Mouse (Mus musculus): Measurements from ENCODE around the gene Hpcal1. TPM values are rescaled to one million over a fixed set of nuclear protein-coding genes. Genes with fewer than 3 reads are reported as not detected.

The Hpcal1 gene
- polyA plus RNA-seq, 1 experiment from 2014 or later = 145 TPM

DNA sequence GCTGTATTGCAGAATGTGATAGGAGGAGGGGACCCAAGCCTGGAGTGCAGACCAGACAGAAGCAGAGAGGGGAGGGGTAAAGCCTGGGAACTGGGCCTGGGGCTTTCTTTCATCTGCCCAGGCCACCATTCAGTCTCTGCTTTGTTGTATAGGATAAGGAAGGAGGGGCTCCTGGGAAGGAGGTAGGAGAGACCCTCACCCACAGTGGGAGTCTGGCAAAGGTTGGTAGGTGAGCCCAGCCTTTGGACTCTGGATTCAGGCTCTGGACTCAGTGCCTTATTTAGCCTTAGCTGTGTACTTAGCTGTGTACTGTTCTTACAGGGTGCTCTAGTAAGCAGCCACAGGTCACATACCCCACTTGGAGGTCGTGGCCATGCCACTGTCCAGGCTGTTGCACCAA is 8.8 kb downstream of the Hpcal1 start:
- 70% methylated on average over 1 of the region's 1 CpGs for WGBS
- TF ChIP-seq CTCF (IDR thresholded peaks at IDR 0.05) (no peak), EP300 (IDR thresholded peaks at IDR 0.05) (no peak)
- ATAC-seq (no peak), DNase-seq (ENCODE audit: low spot score) (no peak)
- Histone ChIP-seq H3K27me3 (replicated peaks; ENCODE audit: insufficient read depth, low read length) (no peaks in the 10 kb centered on the region), H3K36me3 (ENCODE audit: insufficient read depth, low read length) (no peaks in the 10 kb centered on the region), H3K27ac (ENCODE audit: low read length) (no peak overlapping the region), H3K4me1 (ENCODE audit: insufficient read depth, low read depth, low read length) (peaks cover 32% of the 10 kb centered on the region; the same call in 1 of the 2 replicates), H3K4me3 (ENCODE audit: low read depth, low read length) (no peak overlapping the region), H3K4me2 (replicated peaks; ENCODE audit: low read depth, low read length) (no peak overlapping the region), H3K9me3 (ENCODE audit: low read length) (no peaks in the 10 kb centered on the region), H3K9ac (replicated peaks; ENCODE audit: low read depth) (no peak overlapping the region)

DNA sequence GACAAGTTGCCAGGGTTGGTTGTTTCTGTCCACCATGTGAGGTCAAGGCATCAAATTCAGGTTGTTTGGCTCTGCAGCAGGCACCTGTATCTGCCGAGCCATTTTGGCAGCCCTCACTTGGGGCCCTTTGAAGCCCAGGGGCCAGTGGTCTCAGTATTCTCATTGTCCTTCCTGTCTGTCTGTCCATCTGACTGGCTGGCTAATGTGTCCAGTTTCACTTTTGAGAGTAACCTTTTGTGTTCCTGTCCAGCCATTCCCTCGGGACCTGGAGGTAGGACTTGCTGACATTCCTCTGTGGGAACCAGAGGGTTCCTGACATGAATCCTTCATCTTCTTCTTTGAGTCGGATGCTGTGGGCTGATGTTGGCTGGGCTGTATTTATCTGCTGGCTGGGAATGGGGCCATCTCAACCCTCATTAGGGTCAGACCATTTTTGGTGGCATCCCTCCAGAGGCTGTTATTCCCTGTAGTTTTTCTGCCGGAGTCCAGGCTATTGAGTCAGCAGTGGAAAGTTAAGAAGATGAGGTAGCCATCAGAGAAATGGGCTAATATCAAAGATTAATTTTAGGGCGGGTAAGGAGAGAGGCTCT is 10.6 kb downstream of the Hpcal1 start:
- Histone ChIP-seq H3K9ac (replicated peaks; ENCODE audit: low read depth) (no peak overlapping the region), H3K9me3 (ENCODE audit: low read length) (no peaks in the 10 kb centered on the region), H3K4me2 (replicated peaks; ENCODE audit: low read depth, low read length) (no peak overlapping the region), H3K4me3 (ENCODE audit: low read depth, low read length) (no peak overlapping the region), H3K27me3 (replicated peaks; ENCODE audit: insufficient read depth, low read length) (no peaks in the 10 kb centered on the region), H3K36me3 (ENCODE audit: insufficient read depth, low read length) (no peaks in the 10 kb centered on the region), H3K27ac (ENCODE audit: low read length) (0 out of 2 replicates have a peak overlapping the region, but pooled peaks have one; percentile 47), H3K4me1 (ENCODE audit: insufficient read depth, low read depth, low read length) (peaks cover 28% of the 10 kb centered on the region; the same call in 1 of the 2 replicates)
- 48% methylated on average over 5 of the region's 5 CpGs for WGBS
- TF ChIP-seq CTCF (IDR thresholded peaks at IDR 0.05) (no peak), EP300 (IDR thresholded peaks at IDR 0.05) (no peak)
- ATAC-seq = no peak
- DNase-seq (ENCODE audit: low spot score) = no peak

- H3K9ac ChIP-seq (replicated peaks; ENCODE audit: low read depth) = 0 out of 2 replicates have a peak overlapping the region, but pooled peaks have one; percentile 6
- no peaks in the 10 kb centered on the region for H3K9me3 ChIP-seq (ENCODE audit: low read length)
- H3K27ac ChIP-seq (ENCODE audit: low read length) = peak overlapping the region; percentile 47; the same call in 1 of the 2 replicates
- DNase-seq (ENCODE audit: low spot score) (peak; percentile 48), ATAC-seq (no peak)
- H3K4me2 ChIP-seq (replicated peaks; ENCODE audit: low read depth, low read length) = 0 out of 2 replicates have a peak overlapping the region, but pooled peaks have one; percentile 11
- no peaks in the 10 kb centered on the region for H3K27me3 ChIP-seq (replicated peaks; ENCODE audit: insufficient read depth, low read length)
- H3K4me1 ChIP-seq (ENCODE audit: insufficient read depth, low read depth, low read length) = peaks cover 28% of the 10 kb centered on the region; the same call in 1 of the 2 replicates
- H3K4me3 ChIP-seq (ENCODE audit: low read depth, low read length) = no peak overlapping the region
- peak; percentile 30; the same call in 1 of the 2 replicates for TF ChIP-seq EP300 (IDR thresholded peaks at IDR 0.05)
- TF ChIP-seq CTCF (IDR thresholded peaks at IDR 0.05) = no peak
- 29% methylated on average over 2 of the region's 2 CpGs for WGBS
- no peaks in the 10 kb centered on the region for H3K36me3 ChIP-seq (ENCODE audit: insufficient read depth, low read length)
Measured at GRCm38 (mm10) chr12:17701795-17702194, 11.1 kb downstream of the Hpcal1 start.

DNA sequence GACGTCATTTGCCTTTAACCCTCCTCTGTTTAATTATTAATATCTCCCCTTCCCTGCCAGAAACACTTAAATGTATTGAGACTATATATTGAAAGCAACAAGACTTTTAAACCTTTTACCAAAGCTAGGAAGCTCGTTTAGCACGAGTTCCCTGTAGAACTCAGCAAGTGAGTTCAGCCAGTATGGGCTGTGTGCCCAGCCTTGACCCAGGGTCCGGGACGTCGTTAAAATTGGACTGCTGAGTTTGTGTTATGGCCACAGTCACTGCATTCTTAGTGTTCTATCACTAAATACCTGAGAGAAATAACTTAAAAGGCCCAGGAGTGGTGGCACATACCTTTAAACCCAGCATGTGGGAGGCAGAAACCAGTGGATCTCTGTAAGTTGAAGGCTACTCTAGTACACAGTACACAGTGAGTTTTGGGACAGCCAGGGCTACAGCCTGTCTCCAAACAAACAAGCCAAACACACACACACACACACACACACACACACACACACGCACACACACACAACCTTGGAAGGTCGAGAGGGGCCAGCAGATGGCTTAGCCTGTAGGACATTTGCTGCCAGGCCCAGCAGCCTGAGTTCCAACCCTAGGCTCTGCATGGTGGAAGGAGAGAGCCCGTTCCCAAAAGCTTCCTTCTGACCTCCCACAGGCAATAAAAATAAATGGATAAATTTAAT is 11.7 kb downstream of the Hpcal1 start:
- 0 out of 2 replicates have a peak overlapping the region, but pooled peaks have one; percentile 11 for H3K4me2 ChIP-seq (replicated peaks; ENCODE audit: low read depth, low read length)
- H3K4me3 ChIP-seq (ENCODE audit: low read depth, low read length) = no peak overlapping the region
- H3K9me3 ChIP-seq (ENCODE audit: low read length) = no peaks in the 10 kb centered on the region
- H3K4me1 ChIP-seq (ENCODE audit: insufficient read depth, low read depth, low read length) = peaks cover 28% of the 10 kb centered on the region; the same call in 1 of the 2 replicates
- TF ChIP-seq CTCF (IDR thresholded peaks at IDR 0.05) (no peak), EP300 (IDR thresholded peaks at IDR 0.05) (no peak)
- no peaks in the 10 kb centered on the region for H3K27me3 ChIP-seq (replicated peaks; ENCODE audit: insufficient read depth, low read length)
- 0 out of 2 replicates have a peak overlapping the region, but pooled peaks have one; percentile 6 for H3K9ac ChIP-seq (replicated peaks; ENCODE audit: low read depth)
- peak overlapping the region; percentile 47; the same call in 1 of the 2 replicates for H3K27ac ChIP-seq (ENCODE audit: low read length)
- no peaks in the 10 kb centered on the region for H3K36me3 ChIP-seq (ENCODE audit: insufficient read depth, low read length)
- ATAC-seq (0 out of 2 replicates have a peak, but pooled peaks have one; percentile 22), DNase-seq (ENCODE audit: low spot score) (no peak)
- WGBS = 25% methylated on average over 9 of the region's 9 CpGs

DNA sequence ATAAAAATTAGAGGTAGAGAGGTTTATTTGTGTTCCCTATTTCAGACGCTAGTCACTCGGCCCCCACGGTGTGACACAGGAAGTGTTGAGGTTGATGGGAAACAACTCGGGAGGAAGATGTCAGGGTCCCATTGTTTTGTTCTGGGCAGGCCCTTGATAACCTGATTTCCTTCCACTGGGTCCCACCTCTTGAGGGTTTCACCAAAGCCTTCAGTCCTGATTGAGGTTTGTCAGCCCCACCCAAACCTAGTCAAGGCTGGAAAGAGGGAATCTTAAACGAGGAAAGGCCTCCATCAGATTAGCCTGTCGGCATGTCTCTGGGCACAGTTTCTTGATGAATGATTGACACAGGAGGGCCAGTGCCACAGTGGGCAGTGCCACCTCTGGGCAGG is 12.3 kb downstream of the Hpcal1 start:
- no peak overlapping the region for H3K4me3 ChIP-seq (ENCODE audit: low read depth, low read length)
- H3K36me3 ChIP-seq (ENCODE audit: insufficient read depth, low read length) = no peaks in the 10 kb centered on the region
- no peak overlapping the region for H3K4me2 ChIP-seq (replicated peaks; ENCODE audit: low read depth, low read length)
- TF ChIP-seq CTCF (IDR thresholded peaks at IDR 0.05) = no peak
- 0 out of 2 replicates have a peak, but pooled peaks have one; percentile 10 for TF ChIP-seq EP300 (IDR thresholded peaks at IDR 0.05)
- H3K27ac ChIP-seq (ENCODE audit: low read length) = 0 out of 2 replicates have a peak overlapping the region, but pooled peaks have one; percentile 47
- H3K9ac ChIP-seq (replicated peaks; ENCODE audit: low read depth) = no peak overlapping the region
- no peaks in the 10 kb centered on the region for H3K9me3 ChIP-seq (ENCODE audit: low read length)
- WGBS = 50% methylated on average over 6 of the region's 6 CpGs
- DNase-seq (ENCODE audit: low spot score) (no peak), ATAC-seq (peak; percentile 39; the same call in 1 of the 2 replicates)
- H3K27me3 ChIP-seq (replicated peaks; ENCODE audit: insufficient read depth, low read length) = no peaks in the 10 kb centered on the region
- peaks cover 28% of the 10 kb centered on the region; the same call in 1 of the 2 replicates for H3K4me1 ChIP-seq (ENCODE audit: insufficient read depth, low read depth, low read length)

- H3K36me3 ChIP-seq (ENCODE audit: insufficient read depth, low read length) = no peaks in the 10 kb centered on the region
- no peak overlapping the region for H3K4me2 ChIP-seq (replicated peaks; ENCODE audit: low read depth, low read length)
- H3K27me3 ChIP-seq (replicated peaks; ENCODE audit: insufficient read depth, low read length) = no peaks in the 10 kb centered on the region
- 96% methylated on average over 3 of the region's 3 CpGs for WGBS
- ATAC-seq (no peak), DNase-seq (ENCODE audit: low spot score) (no peak)
- TF ChIP-seq EP300 (IDR thresholded peaks at IDR 0.05) = no peak
- no peak for TF ChIP-seq CTCF (IDR thresholded peaks at IDR 0.05)
- no peak overlapping the region for H3K9ac ChIP-seq (replicated peaks; ENCODE audit: low read depth)
- H3K27ac ChIP-seq (ENCODE audit: low read length) = no peak overlapping the region
- H3K4me1 ChIP-seq (ENCODE audit: insufficient read depth, low read depth, low read length) = peaks cover 23% of the 10 kb centered on the region; the same call in 1 of the 2 replicates
- H3K9me3 ChIP-seq (ENCODE audit: low read length) = no peaks in the 10 kb centered on the region
- H3K4me3 ChIP-seq (ENCODE audit: low read depth, low read length) = no peak overlapping the region
Measured at GRCm38 (mm10) chr12:17703866-17704265, 13.2 kb downstream of the Hpcal1 start.

All from lung, postnatal 0 days (tissue).